Mouse (Mus musculus) liver, postnatal 0 days (tissue): ENCODE results near the gene Gpx4.

Source experiments
- CTCF ChIP-seq: sonication (generic); IDR thresholded peaks from 2 replicates; pipeline ENCODE4 v1.5.1; 2016; ENCODE audit warnings: antibody characterized with exemption, low read depth
- EP300 ChIP-seq: IDR thresholded peaks from 2 replicates; pipeline ENCODE4 v1.6.1; 2016; ENCODE audit warnings: antibody characterized with exemption, low read depth, mild to moderate bottlenecking

DNA sequence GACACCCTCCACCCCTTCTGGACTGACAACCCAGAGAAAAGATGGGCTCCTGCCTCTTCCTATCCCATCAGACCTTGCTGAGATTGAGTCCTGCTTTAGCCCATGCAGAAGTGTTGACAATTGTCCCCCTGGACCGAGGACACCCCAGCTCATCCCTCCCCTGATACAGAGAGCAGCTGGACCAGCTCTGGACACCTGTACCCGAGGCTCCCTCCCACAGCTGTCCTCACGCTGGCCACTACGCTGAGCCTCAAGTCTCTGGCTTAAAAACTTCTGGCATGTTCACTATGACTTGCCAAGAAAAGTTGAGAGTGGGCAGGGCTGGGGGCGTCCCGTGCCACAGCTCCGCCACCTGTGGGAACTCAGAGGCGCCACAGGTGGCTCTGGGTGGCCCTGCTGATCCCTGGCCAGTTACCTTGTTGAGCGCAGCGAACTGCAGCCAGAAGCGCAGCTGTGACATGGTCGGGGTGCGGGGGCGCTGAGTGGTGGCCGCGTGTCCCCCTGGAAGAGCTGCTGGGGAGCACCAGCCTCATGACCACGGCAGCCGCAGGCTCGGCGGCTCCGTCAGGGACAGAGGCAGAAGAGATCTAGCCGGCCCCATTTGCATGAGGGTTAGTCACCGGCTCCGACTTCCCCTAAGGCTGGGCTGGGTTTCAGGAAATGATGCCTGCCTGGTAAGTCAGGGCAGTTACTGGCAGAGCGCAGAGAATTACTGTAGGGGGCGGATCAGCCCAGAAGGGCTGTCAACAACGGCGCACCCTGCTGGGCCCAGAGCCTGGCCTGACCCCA is 28.0 kb downstream of the Gpx4 start:
- TF ChIP-seq EP300 (peak; percentile 84), CTCF (peak; percentile 73)
